Mouse (Mus musculus) testis, adult 2 months (tissue): Measurements from ENCODE around the gene Rimklb.

ENCODE experiments used
- CTCF ChIP-seq: fragments of 200-500 bp; IDR thresholded peaks from 2 replicates; pipeline ENCODE4 v1.5.1; 2012; ENCODE audit warnings: low read depth, mild to moderate bottlenecking, inconsistent platforms, low read length, moderate library complexity; ENCODE audit not compliant: control insufficient read depth, insufficient read depth, insufficient replicate concordance
- POLR2A ChIP-seq: fragments of 200-500 bp; IDR thresholded peaks from 2 replicates; pipeline ENCODE4 v1.6.1; 2012; ENCODE audit warnings: low read depth, mild to moderate bottlenecking, inconsistent platforms, low read length, moderate library complexity; ENCODE audit not compliant: control insufficient read depth

DNA sequence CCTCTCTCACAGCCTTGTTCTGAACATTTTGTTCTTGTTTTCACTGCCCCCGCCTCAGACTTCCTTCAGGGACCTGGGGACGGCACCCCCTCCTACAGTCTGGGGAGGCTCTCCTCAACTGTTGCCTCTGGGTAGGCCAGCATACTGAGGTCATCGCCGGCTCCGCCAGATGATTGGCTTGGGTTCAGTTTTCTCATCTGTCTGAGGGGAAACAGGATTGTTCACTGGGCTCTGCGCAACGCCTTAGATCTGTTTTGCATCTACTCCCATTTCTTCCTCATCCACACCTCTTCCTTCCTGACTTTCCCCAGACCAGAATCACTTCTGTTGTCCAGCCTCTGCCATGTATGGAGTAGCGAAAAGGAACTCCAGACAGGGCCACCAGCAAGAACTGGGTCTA is 9.9 kb upstream of the Rimklb start:
- TF ChIP-seq CTCF, result no peak
- no peak for TF ChIP-seq POLR2A
